Mouse (Mus musculus): Measurements from ENCODE around the gene Ankrd55. TPM values are rescaled to one million over a fixed set of nuclear protein-coding genes. Genes with fewer than 3 reads are reported as not detected.

Gene Ankrd55
- polyA plus RNA-seq (2015; fragmentation: Nextera tagmentation; extraction: Ambion mirVana): 0.81 and 1.1 TPM in 2 replicates

- peaks cover 10% of the 10 kb centered on the region for H3K4me1 ChIP-seq
- 15% methylated on average over 22 of the region's 22 CpGs for WGBS
- peak within 1 kb of the TSS; percentile 48 for H3K4me2 ChIP-seq (replicated peaks)
- no peaks in the 10 kb centered on the region for H3K36me3 ChIP-seq
- H3K9me3 ChIP-seq (replicated peaks): no peaks in the 10 kb centered on the region
- peak within 1 kb of the TSS; percentile 23 for H3K4me3 ChIP-seq (replicated peaks)
- no peak within 1 kb of the TSS for H3K9ac ChIP-seq
- no peaks in the 10 kb centered on the region for H3K27me3 ChIP-seq
- peak; percentile 80; the same call in 1 of the 2 replicates for ATAC-seq (ENCODE audit: insufficient number of reproducible peaks, low FRiP score, low TSS enrichment, low read depth)
- H3K27ac ChIP-seq (replicated peaks): peak within 1 kb of the TSS; percentile 17; the same call in 1 of the 2 replicates
Measured at GRCm38 (mm10) chr13:112288225-112289178, at the start of gene Ankrd55. Gene Ankrd55, plus strand, starts transcription at chr13:112288451.

- H3K27ac ChIP-seq (replicated peaks): no peak overlapping the region
- H3K27me3 ChIP-seq: no peaks in the 10 kb centered on the region
- H3K4me1 ChIP-seq: no peaks in the 10 kb centered on the region
- ATAC-seq (ENCODE audit: insufficient number of reproducible peaks, low FRiP score, low TSS enrichment, low read depth): no peak
- no peak overlapping the region for H3K4me3 ChIP-seq (replicated peaks)
- H3K9ac ChIP-seq: no peak overlapping the region
- no peaks in the 10 kb centered on the region for H3K36me3 ChIP-seq
- WGBS: 83% methylated on average over 2 of the region's 2 CpGs
- H3K4me2 ChIP-seq (replicated peaks): no peak overlapping the region
- no peaks in the 10 kb centered on the region for H3K9me3 ChIP-seq (replicated peaks)
Measured at GRCm38 (mm10) chr13:112239239-112239638, 49.0 kb upstream of the Ankrd55 start.

DNA sequence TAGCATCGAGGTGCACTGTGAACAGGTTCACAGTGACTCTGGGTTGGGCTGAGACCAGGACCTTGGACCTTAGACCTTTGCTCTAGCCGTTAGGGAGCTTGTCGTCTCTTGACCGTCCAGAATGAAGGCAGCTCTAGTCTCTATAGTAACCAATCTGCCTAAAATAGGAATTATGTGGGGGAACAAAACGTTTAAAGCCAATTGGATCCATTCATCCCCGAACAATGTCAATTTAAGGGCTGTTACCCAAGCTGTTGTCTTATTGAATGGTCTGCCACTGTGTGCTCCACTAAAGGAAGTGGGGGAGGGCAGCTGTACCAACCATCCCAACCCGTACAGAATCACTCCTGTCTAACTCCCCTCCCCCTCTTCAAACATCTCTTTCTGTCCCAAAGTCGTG lies 46.8 kb upstream of the Ankrd55 start:
- no peaks in the 10 kb centered on the region for H3K27me3 ChIP-seq
- no peak overlapping the region for H3K4me2 ChIP-seq (replicated peaks)
- no peak overlapping the region for H3K27ac ChIP-seq (replicated peaks)
- H3K4me1 ChIP-seq: 0 out of 2 replicates have a peak, but pooled peaks cover 4% of the 10 kb centered on the region
- H3K9me3 ChIP-seq (replicated peaks): 0 out of 2 replicates have a peak, but pooled peaks cover 4% of the 10 kb centered on the region
- WGBS: 54% methylated on average over 8 of the region's 8 CpGs
- no peak for ATAC-seq (ENCODE audit: insufficient number of reproducible peaks, low FRiP score, low TSS enrichment, low read depth)
- H3K36me3 ChIP-seq: no peaks in the 10 kb centered on the region
- H3K9ac ChIP-seq: no peak overlapping the region
- no peak overlapping the region for H3K4me3 ChIP-seq (replicated peaks)

DNA sequence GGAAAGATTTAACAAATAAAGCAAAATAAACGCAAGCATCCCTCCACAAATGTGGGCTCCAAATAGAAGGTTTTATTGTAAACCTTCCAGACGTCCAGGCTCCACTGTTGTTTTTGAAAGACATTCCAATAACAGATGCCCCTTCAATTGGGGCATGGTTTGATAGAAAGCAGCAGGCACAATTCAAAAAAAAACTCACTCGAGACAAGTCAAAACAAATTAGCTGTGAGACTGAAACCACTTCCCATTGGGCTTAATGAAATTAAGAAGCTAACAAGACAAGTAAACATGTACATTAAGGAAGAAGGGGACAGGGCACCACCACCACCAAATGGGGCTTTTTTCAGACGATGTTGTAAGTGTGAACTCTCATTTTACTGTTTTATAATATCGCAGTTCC lies 43.1 kb upstream of the Ankrd55 start:
- Histone ChIP-seq H3K4me1 (0 out of 2 replicates have a peak, but pooled peaks cover 4% of the 10 kb centered on the region), H3K4me3 (replicated peaks) (no peak overlapping the region), H3K9me3 (replicated peaks) (0 out of 2 replicates have a peak, but pooled peaks cover 8% of the 10 kb centered on the region), H3K27ac (replicated peaks) (no peak overlapping the region), H3K9ac (no peak overlapping the region), H3K4me2 (replicated peaks) (no peak overlapping the region), H3K27me3 (no peaks in the 10 kb centered on the region), H3K36me3 (no peaks in the 10 kb centered on the region)
- 28% methylated on average over 5 of the region's 5 CpGs for WGBS
- no peak for ATAC-seq (ENCODE audit: insufficient number of reproducible peaks, low FRiP score, low TSS enrichment, low read depth)

GRCm38 (mm10) chr13:112251433-112251832 lies 36.8 kb upstream of the Ankrd55 start:
- WGBS: 81% methylated on average over 2 of the region's 2 CpGs
- no peak overlapping the region for H3K4me3 ChIP-seq (replicated peaks)
- ATAC-seq (ENCODE audit: insufficient number of reproducible peaks, low FRiP score, low TSS enrichment, low read depth): no peak
- H3K27me3 ChIP-seq: no peaks in the 10 kb centered on the region
- H3K9ac ChIP-seq: no peak overlapping the region
- H3K9me3 ChIP-seq (replicated peaks): 0 out of 2 replicates have a peak, but pooled peaks cover 4% of the 10 kb centered on the region
- H3K4me2 ChIP-seq (replicated peaks): no peak overlapping the region
- H3K36me3 ChIP-seq: no peaks in the 10 kb centered on the region
- no peak overlapping the region for H3K27ac ChIP-seq (replicated peaks)
- peaks cover 12% of the 10 kb centered on the region for H3K4me1 ChIP-seq

DNA sequence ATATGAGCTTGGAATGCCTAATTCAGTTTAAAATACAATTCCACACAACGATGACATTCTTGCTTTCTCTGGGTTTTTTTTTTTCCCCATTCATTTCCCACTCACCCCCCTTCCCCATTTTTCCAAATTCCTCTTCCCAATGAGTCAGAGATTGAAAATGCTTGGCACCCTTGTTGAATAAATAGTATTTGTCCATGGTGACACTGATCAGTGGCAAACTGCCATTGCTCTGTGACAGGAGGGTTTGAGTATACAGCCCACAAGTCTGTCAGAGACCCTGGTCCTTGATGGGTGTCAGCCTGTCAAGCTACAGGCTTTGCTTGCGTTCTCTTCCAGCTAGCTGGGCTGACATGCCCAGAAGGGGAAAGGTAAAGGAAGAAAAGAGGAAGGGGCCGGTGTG lies 36.2 kb upstream of the Ankrd55 start:
- no peak for ATAC-seq (ENCODE audit: insufficient number of reproducible peaks, low FRiP score, low TSS enrichment, low read depth)
- Histone ChIP-seq H3K36me3 (no peaks in the 10 kb centered on the region), H3K27me3 (no peaks in the 10 kb centered on the region), H3K4me1 (peaks cover 12% of the 10 kb centered on the region), H3K4me2 (replicated peaks) (no peak overlapping the region), H3K27ac (replicated peaks) (no peak overlapping the region), H3K9ac (no peak overlapping the region), H3K9me3 (replicated peaks) (0 out of 2 replicates have a peak, but pooled peaks cover 4% of the 10 kb centered on the region), H3K4me3 (replicated peaks) (no peak overlapping the region)
- WGBS: 62% methylated on average over 3 of the region's 3 CpGs

GRCm38 (mm10) chr13:112252991-112253620 lies 35.1 kb upstream of the Ankrd55 start:
- peaks cover 12% of the 10 kb centered on the region for H3K4me1 ChIP-seq
- H3K27me3 ChIP-seq: no peaks in the 10 kb centered on the region
- no peak overlapping the region for H3K9ac ChIP-seq
- no peak overlapping the region for H3K4me2 ChIP-seq (replicated peaks)
- ATAC-seq (ENCODE audit: insufficient number of reproducible peaks, low FRiP score, low TSS enrichment, low read depth): no peak
- no peak overlapping the region for H3K27ac ChIP-seq (replicated peaks)
- H3K4me3 ChIP-seq (replicated peaks): no peak overlapping the region
- 52% methylated on average over 13 of the region's 13 CpGs for WGBS
- no peaks in the 10 kb centered on the region for H3K36me3 ChIP-seq
- 0 out of 2 replicates have a peak, but pooled peaks cover 4% of the 10 kb centered on the region for H3K9me3 ChIP-seq (replicated peaks)

- Histone ChIP-seq H3K36me3 (no peaks in the 10 kb centered on the region), H3K4me1 (peaks cover 12% of the 10 kb centered on the region), H3K9ac (no peak overlapping the region), H3K27me3 (no peaks in the 10 kb centered on the region), H3K4me3 (replicated peaks) (no peak overlapping the region), H3K4me2 (replicated peaks) (no peak overlapping the region), H3K27ac (replicated peaks) (no peak overlapping the region), H3K9me3 (replicated peaks) (no peaks in the 10 kb centered on the region)
- WGBS: 82% methylated on average over 8 of the region's 8 CpGs
- ATAC-seq (ENCODE audit: insufficient number of reproducible peaks, low FRiP score, low TSS enrichment, low read depth): no peak
Measured at GRCm38 (mm10) chr13:112254116-112254515, 34.1 kb upstream of the Ankrd55 start.

DNA sequence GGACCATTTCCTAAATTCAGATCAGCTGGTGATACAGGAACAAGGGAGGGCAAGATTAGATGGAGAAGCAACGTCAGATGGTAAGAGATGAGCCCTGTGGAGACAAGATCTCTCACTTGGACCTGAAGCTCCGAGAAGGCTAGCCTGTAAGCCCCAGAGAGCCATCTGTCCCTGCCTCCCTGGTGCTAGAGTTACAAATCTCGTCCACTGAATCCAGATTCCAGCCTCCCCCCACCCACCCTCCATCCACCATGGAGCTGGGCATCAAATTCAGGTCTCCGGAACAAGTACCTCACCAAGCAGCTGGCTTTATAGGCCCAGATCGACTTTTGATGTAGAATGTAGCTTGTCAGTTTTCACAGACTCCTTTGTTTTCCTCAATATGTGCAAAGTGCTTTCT lies 32.4 kb upstream of the Ankrd55 start:
- no peak for ATAC-seq (ENCODE audit: insufficient number of reproducible peaks, low FRiP score, low TSS enrichment, low read depth)
- no peak overlapping the region for H3K4me3 ChIP-seq (replicated peaks)
- peaks cover 12% of the 10 kb centered on the region for H3K4me1 ChIP-seq
- no peak overlapping the region for H3K4me2 ChIP-seq (replicated peaks)
- no peaks in the 10 kb centered on the region for H3K36me3 ChIP-seq
- no peaks in the 10 kb centered on the region for H3K9me3 ChIP-seq (replicated peaks)
- H3K27me3 ChIP-seq: 0 out of 2 replicates have a peak, but pooled peaks cover 4% of the 10 kb centered on the region
- H3K9ac ChIP-seq: no peak overlapping the region
- 62% methylated on average over 5 of the region's 5 CpGs for WGBS
- H3K27ac ChIP-seq (replicated peaks): no peak overlapping the region

DNA sequence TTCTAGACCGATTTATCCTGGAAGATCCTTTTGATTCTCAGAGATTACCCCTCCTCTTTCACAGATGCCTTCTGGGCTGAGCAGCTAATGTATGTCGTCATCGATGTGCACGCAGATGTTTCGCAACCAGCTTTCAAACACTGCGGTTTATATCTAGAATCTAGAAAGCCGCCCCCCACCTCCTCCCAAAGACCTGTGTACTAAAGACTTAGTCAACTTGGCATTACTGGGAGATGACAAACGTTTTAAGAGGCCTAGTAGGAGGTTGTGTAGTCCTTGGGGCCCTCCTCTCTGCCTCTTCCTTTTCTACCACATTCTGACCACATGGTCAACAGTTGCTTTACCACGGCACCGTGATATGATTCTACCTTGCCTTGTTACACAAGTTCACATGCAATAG lies 29.8 kb upstream of the Ankrd55 start:
- WGBS: 63% methylated on average over 10 of the region's 10 CpGs
- H3K36me3 ChIP-seq: no peaks in the 10 kb centered on the region

GRCm38 (mm10) chr13:112259398-112259797 lies 28.9 kb upstream of the Ankrd55 start:
- ATAC-seq (ENCODE audit: insufficient number of reproducible peaks, low FRiP score, low TSS enrichment, low read depth): peak; percentile 73; the same call in 1 of the 2 replicates
- H3K36me3 ChIP-seq: no peaks in the 10 kb centered on the region
- H3K4me2 ChIP-seq (replicated peaks): no peak overlapping the region
- no peak overlapping the region for H3K27ac ChIP-seq (replicated peaks)
- no peaks in the 10 kb centered on the region for H3K9me3 ChIP-seq (replicated peaks)
- 0 out of 2 replicates have a peak, but pooled peaks cover 4% of the 10 kb centered on the region for H3K27me3 ChIP-seq
- no peak overlapping the region for H3K4me3 ChIP-seq (replicated peaks)
- no peak overlapping the region for H3K9ac ChIP-seq
- H3K4me1 ChIP-seq: no peaks in the 10 kb centered on the region
- WGBS: 20% methylated on average over 2 of the region's 2 CpGs

More for the DNA sequence above, 29.8 kb upstream of the Ankrd55 start:
- Histone ChIP-seq H3K27ac (replicated peaks) (no peak overlapping the region), H3K4me3 (replicated peaks) (no peak overlapping the region), H3K4me1 (no peaks in the 10 kb centered on the region), H3K4me2 (replicated peaks) (no peak overlapping the region), H3K9me3 (replicated peaks) (no peaks in the 10 kb centered on the region), H3K27me3 (0 out of 2 replicates have a peak, but pooled peaks cover 4% of the 10 kb centered on the region), H3K9ac (no peak overlapping the region)
- no peak for ATAC-seq (ENCODE audit: insufficient number of reproducible peaks, low FRiP score, low TSS enrichment, low read depth)

Data from embryonic facial prominence, embryonic 15.5 days (tissue).